Mouse (Mus musculus) layer of hippocampus, adult 2 months (tissue): ENCODE results near the gene Abcd2. TPM values are rescaled to one million over a fixed set of nuclear protein-coding genes. Genes with fewer than 3 reads are reported as not detected.
A peak's percentile ranks its signal among the peaks of the same experiment; 100 is the strongest.

Experiments used
- DNase-seq, 2 experiments: peaks; one replicate each; pipeline ENCODE4 v3.0.0; 2022; ENCODE audit warnings: low spot score in 2 of 2
- H3K27ac ChIP-seq: fragments of 200-600 bp; 2 replicates; pipeline ENCODE4 v1.8.1; 2022
- H3K4me3 ChIP-seq: fragments of 200-600 bp; 2 replicates; pipeline ENCODE4 v1.8.1; 2022; ENCODE audit warnings: mild to moderate bottlenecking
- CTCF ChIP-seq: fragments of 200-600 bp; conservative IDR thresholded peaks from 2 replicates; pipeline ENCODE4 v1.8.1; 2022; ENCODE audit warnings: antibody characterized with exemption, mild to moderate bottlenecking, moderate library complexity
- total RNA-seq, 2 experiments: library from RNA; stranded (reverse); gene quantifications; 2 replicates each; pipeline ENCODE4 v1.2.3; 2021

Gene Abcd2
- total RNA-seq, 2 experiments from 2014 or later: 18.4 to 20.5 TPM

DNA sequence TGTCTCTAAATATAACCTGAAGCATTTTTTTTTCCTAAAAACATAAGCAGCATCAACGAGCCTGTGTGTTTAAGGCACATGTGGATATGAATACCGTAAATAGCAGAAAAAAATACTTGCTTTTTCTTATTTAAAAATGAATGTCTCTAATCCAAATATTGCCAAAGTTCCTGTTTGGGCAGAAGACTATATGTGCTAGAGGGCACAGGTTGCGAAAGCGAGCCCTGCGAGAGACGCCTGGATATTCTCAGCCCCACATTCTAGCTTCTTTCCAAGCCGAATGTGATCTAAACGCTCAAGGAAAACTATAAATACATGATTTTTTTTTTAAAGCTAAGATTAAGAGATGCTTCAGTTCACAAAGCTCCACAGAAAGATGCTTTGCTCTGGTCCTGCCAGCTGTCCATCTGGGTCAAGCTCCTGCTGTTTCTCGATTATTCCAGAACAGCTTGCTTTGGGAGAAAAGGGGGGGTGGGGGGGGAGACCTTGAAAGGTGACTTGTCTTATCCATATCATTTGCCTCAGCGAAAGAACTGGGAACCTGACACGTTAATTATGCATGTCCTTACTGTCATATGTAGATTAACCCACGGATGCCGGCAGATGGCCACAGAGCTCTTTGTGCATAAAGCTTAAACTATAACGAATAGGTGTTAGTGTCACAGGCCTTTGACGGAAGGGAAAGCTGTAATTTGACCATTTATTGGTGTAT, 11.5 kb downstream of the Abcd2 start:
- DNase-seq: no peak
- H3K27ac ChIP-seq: no peak overlapping the region
- no peak for TF ChIP-seq CTCF
- H3K4me3 ChIP-seq: no peak overlapping the region

DNA sequence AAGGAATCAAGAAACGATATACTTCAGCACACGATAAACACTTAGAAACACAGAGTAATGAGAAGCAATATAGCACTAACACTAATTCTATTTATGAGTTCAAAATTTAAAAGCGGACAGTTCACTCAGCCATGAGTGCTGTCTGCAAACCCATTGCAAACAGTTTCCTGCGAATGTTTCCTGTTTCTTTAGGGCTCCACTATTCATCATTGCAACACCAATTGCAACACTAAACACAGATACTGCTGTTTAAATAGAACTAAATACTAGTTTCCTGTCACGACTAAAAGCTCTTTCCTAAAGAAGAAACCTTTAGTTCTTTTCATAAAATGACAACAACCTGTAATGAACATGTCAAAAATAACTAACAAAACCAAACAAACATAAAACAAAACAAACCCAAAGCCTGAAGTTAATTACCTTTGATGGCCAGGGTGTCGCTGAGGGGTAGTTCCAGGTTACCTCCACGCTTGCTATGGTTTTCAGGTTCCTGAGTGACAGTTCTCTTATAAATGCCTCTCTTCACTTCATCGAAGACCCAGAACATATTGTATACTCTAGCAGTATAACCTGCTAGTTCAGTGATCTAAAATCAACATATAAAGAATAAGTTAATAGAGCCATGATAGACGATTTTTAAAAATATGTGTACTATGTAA, 12.8 kb downstream of the Abcd2 start:
- no peak for DNase-seq
- TF ChIP-seq CTCF: no peak
- Histone ChIP-seq H3K4me3 (no peak overlapping the region), H3K27ac (no peak overlapping the region)

GRCm38 (mm10) chr15:91172193-91172592, 19.4 kb downstream of the Abcd2 start:
- Histone ChIP-seq H3K27ac (no peak overlapping the region), H3K4me3 (no peak overlapping the region)
- DNase-seq: no peak
- no peak for TF ChIP-seq CTCF

- DNase-seq: no peak
- no peak overlapping the region for H3K4me3 ChIP-seq
- no peak for TF ChIP-seq CTCF
- H3K27ac ChIP-seq: no peak overlapping the region
Measured at GRCm38 (mm10) chr15:91171332-91171731, 20.3 kb downstream of the Abcd2 start.

- Histone ChIP-seq H3K27ac (no peak overlapping the region), H3K4me3 (no peak overlapping the region)
- no peak for TF ChIP-seq CTCF
- DNase-seq: no peak
Measured at GRCm38 (mm10) chr15:91170602-91171328, 20.8 kb downstream of the Abcd2 start.

DNA sequence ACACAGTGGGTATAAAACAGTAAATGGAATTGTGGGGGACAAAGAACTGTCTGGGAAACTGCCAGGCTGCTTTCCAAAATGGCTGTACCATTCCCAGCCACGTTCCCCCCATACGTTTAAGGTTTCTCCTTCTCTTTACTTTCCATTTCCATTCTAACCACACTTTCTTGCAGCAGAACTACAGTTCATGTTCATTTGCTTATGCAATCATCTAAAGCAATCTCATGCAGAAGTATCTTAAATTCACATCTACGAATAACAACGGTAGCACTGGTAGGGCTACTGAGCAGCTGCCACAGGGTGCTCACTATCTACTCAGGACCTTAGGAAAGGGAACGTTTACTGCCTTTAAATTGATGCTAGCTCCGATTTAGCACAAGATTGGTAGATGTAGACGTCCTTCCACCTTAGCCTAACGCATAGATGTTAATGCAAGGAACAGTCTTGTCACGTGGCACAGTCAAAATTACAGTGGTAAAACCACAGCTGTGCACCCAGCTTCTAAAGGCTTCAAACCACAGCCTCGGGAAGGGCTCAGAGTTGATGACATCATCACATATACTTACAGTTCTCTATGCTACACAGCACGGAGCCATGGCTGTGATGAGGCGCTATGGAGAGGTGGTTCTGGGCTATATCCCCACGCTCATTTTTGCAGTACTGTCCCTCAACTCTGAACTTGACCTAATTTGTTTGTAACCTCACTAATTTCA, 23.6 kb downstream of the Abcd2 start:
- H3K4me3 ChIP-seq: no peak overlapping the region
- no peak overlapping the region for H3K27ac ChIP-seq
- DNase-seq: no peak
- TF ChIP-seq CTCF: no peak

DNA sequence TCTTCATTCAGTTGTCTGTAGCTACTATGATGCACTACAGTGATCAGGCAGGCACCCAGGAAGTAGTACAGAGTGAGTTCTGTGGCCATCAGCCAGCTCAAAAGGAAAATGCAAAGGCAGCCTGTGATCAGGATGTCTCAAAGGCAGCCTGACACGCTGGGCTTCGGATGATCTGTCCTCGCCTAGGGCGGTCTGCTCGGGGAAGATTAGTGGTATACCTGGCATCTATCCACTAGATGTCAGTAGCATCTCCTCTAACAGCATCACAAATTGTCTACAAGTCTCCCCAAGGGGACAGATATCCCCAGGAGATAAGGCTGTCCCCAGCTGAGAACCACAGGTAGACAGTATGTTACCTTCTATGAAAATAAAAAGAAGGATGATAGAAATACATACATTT, 26.6 kb downstream of the Abcd2 start:
- peak; percentile 26 to 42 for DNase-seq
- Histone ChIP-seq H3K4me3 (no peak overlapping the region), H3K27ac (no peak overlapping the region)
- peak; percentile 84 for TF ChIP-seq CTCF

DNA sequence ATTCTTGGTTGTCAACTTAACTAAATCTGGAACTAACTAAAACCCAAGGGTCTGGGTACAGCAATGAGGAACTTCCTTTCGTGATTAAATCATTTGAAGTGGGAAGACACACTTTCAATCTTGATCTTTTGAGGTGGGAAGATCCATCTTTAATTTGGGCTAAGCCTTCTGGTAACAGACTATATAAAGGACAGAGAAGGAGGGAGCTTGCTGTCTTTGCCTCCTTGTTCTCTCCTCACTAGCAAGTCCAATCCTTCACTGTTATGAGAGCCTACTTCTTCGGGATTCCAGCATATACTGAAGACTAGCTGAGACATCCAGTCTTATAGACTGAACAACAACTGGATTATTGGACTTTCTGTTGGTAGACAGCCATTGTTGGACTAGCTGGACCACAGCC, 28.1 kb downstream of the Abcd2 start:
- TF ChIP-seq CTCF: no peak
- no peak overlapping the region for H3K27ac ChIP-seq
- no peak overlapping the region for H3K4me3 ChIP-seq
- DNase-seq: no peak

DNA sequence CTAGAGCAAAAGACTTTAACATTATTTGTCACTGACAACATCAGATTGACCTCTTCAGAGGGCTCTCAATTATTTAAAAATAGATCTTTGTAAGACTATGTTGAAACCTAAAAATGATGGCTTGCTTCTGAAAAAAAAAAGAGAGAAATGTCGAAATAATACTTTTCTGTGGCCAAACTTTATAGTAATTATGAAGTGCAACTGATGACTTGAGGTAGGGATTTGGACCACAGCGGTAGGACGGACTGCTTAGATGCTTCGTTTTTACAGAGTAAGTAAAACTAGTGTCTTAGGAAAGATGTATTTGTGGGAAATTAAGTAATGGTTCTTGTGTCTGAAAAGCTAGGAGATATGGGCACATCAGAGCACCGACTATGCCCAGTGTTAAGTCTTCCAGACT, 30.4 kb downstream of the Abcd2 start:
- no peak for TF ChIP-seq CTCF
- no peak for DNase-seq
- Histone ChIP-seq H3K4me3 (no peak overlapping the region), H3K27ac (no peak overlapping the region)

DNA sequence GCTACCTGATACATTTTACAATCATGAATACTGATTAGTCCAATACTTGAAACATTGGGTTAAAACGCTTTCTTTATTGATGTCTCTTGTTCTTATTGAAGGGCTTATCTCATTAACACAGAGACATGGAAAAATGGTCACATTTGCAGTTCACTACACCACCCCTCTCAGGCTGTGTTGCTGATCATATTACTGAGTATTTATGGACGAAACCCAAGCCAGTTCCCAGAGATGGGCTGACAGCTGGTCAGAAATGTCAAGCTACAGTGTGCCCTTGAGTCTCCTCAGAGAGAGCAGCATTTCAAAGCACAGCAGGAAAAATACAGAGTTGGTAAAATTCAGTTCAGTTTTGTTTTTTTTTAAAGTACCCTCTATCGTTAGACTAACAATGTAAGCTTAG, 38.3 kb downstream of the Abcd2 start:
- no peak for DNase-seq
- no peak for TF ChIP-seq CTCF
- Histone ChIP-seq H3K27ac (no peak overlapping the region), H3K4me3 (no peak overlapping the region)

GRCm38 (mm10) chr15:91152592-91152991, 39.0 kb downstream of the Abcd2 start:
- no peak overlapping the region for H3K4me3 ChIP-seq
- TF ChIP-seq CTCF: no peak
- no peak overlapping the region for H3K27ac ChIP-seq
- DNase-seq: peak in 1 of 2 experiments; percentile 18

GRCm38 (mm10) chr15:91124584-91124983, 67.0 kb downstream of the Abcd2 start:
- H3K27ac ChIP-seq: no peak overlapping the region
- no peak overlapping the region for H3K4me3 ChIP-seq
- no peak for TF ChIP-seq CTCF
- no peak for DNase-seq

DNA sequence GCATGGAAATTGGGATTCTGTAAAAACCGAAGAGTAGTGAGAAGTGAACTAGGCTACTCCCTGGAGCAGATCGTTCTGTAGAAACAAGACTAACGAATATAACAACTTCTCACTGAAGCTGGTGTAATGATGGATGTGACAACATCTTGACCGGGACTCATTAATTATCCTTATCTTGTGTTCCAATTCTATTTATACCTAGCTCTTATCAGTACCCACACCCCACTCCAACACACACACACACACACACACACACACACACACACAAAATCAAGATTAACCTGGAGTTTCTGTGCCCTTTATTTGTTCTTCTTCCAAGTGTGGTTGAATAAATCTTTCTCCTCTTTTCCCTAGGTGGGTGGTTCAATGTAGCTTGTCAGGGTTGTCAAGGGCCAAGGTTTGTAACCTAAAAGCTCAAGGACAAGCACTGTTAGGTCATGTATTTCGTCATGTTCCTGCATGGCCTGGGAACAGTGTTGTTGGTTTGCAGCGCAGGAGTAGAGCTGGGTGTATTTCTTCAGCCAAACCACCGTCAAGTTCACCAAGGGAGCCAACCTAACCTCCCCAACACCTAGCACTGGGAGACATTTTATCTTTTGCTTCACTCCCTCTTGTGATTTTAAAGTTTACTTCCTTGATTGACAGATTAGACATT, 78.9 kb downstream of the Abcd2 start:
- H3K4me3 ChIP-seq: no peak overlapping the region
- no peak overlapping the region for H3K27ac ChIP-seq
- DNase-seq: no peak
- no peak for TF ChIP-seq CTCF
